Mouse (Mus musculus) ES-Bruce4 (cell line): ENCODE data around the gene Mchr1.

Experiments used
- CTCF ChIP-seq: IDR thresholded peaks from one replicate; pipeline ENCODE4 v1.8.1; 2011; ENCODE audit warnings: low read depth, low read length
- POLR2A ChIP-seq: IDR thresholded peaks from one replicate; pipeline ENCODE4 v1.8.1; 2011; ENCODE audit warnings: low read length; ENCODE audit not compliant: insufficient read depth

- TF ChIP-seq POLR2A = no peak
- no peak for TF ChIP-seq CTCF
These were observed 8.0 kb upstream of the Mchr1 start for GRCm38 (mm10) chr15:81227275-81227674.
